Mouse (Mus musculus) inflammation-experienced regulatory T-cells, adult 6 months (primary cell): Measurements from ENCODE around the gene Cyfip2. TPM values are rescaled to one million over a fixed set of nuclear protein-coding genes. Genes with fewer than 3 reads are reported as not detected.
"Not testable (repeated sequence)": the region's sequence is repeated elsewhere in the genome, so short reads cannot be mapped to it uniquely, and the experiment has no call there.

Experiments used
- ATAC-seq: one replicate; pipeline ENCODE4 v1.8.0; 2017
- polyA plus RNA-seq, 3 experiments: library from polyadenylated mRNA; unstranded; fragments of 100-300 nt; shearing (Covaris generic); gene quantifications; one replicate each; pipeline ENCODE4 v1.2.1; 2017

The Cyfip2 gene
- polyA plus RNA-seq, 3 experiments from 2014 or later, result 64.0 to 82.6 (median 70.0) TPM

DNA sequence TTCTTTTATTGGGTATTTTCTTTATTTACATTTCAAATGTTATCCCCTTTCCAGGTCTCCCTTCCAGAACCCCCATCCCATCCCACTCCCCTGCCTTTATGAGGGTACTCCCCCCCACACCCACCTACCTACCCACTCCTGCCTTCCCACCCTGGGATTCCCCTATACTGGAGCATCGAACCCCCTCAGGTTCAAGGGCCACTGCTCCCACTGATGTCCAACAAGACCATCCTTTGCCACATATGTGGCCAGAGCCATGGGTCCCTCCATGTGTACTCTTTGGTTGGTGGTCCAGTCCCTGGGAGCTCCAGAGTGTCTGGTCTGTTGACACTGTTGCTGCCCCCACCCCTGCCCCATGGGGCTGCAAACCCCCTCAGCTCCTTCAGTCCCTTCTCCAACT is 130.6 kb downstream of the Cyfip2 start:
- ATAC-seq, result not testable (repeated sequence)

DNA sequence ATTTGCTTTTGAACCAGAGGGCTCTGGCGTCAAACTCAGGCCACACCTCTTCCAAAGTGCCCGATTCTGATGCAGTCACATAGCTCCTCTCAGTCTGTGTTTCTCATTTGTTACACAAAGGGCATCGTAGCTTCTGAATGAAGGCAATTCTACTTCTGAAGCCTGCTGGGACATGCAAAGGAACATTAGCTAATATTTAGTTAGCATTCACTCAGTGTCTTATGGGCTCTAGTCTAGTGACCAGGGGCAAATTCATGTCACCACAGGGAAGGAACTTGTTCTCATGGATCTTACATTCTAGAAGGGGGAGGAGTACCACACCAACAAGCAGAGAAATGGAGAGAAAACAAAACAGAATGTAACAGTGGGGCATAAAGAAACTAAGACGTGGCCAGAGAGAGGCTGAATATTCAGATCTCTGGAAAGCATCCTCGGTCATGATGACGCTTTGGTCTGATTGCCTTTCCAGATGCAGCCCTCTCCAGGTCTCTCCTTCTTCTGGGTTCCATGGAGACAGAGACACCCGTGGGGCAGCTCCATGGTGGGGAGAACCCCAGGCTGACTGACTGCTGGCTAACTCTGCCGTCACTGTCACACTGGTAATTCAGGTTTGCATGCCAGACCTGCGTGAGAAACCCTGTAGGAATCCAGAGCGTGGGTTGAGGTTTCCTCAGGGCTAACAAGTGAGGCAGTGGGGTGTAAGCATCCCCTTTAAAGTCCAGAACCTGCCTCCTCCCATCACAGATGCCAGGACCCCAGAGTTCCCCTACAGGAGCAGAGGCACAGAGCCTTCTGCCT is 135.2 kb downstream of the Cyfip2 start:
- no peak for ATAC-seq

DNA sequence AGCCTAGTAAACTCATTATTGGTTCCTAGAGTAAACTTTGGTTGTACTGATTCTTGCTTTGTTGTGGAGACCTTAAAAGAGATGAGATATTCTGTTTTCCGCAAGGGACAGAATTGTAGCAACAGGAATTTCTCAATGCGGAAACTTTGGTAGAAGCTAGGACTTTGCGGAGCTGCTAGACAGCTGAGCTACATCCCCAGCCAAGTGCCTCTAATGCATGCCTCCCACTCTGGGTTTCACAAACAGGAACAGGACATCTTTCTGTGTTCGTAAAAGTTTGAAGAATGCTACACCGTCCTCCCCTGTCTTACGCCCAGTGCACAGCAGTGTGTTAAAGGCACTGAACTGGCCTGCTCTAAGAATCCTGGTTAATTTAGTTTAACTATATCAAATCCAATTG is 136.5 kb downstream of the Cyfip2 start:
- ATAC-seq, result no peak

DNA sequence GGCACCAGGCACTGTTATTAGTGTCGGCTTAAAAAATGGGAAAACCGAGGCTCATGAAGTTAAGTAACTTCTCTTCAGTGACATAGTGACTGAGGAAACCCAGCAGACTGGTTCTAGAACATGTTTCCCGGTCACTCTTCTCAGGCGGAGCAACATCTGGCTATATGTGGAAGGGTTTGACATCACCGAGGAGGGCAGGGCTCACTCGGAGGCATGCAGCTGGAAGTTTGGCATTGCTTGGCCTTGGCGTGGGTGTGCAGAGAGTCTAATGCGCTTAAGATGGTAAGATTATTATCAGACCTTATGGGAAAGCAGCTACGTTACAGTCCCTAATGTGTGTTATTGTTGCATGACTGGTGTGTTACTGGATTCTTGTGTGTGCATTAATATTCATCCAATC is 140.5 kb downstream of the Cyfip2 start:
- ATAC-seq, result no peak

DNA sequence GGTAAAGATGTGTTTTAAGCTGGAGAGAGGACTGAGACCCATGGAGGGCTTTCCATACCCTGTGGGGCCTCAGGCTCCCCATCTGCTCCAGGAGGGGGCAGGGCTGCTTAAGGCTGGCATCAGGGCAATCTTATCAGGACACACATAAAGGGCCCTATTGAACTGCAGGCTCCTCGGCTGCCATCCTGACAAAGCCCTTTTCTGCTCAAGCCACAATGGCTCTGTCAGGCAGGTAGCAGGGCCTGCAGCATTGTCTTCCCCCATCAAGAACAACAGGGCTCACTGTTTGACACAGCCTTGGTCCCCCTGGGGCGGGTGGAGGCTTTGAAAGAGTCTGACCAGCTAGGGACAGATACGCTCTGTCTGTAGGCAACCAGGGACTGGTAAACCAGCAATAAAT is 142.8 kb downstream of the Cyfip2 start:
- no peak for ATAC-seq

DNA sequence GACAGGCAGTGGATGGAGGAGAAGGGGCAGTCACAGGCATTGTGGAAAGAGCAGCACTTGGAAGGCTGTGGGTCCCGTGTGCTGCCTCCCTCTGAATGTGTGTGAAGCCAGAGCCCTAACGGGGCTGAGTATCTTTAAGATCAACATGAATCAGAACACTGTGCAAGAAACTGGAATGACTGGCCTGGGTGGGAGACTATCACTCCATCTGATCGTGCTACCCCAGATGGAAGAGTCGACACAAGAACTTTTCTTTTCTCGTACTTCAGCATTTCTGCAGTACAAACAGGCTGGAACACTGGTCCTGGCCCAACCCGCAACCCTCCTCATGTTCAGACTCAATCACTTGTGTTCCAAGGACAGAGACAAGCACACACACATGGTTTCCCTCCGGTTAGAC is 144.2 kb downstream of the Cyfip2 start:
- ATAC-seq, result no peak

DNA sequence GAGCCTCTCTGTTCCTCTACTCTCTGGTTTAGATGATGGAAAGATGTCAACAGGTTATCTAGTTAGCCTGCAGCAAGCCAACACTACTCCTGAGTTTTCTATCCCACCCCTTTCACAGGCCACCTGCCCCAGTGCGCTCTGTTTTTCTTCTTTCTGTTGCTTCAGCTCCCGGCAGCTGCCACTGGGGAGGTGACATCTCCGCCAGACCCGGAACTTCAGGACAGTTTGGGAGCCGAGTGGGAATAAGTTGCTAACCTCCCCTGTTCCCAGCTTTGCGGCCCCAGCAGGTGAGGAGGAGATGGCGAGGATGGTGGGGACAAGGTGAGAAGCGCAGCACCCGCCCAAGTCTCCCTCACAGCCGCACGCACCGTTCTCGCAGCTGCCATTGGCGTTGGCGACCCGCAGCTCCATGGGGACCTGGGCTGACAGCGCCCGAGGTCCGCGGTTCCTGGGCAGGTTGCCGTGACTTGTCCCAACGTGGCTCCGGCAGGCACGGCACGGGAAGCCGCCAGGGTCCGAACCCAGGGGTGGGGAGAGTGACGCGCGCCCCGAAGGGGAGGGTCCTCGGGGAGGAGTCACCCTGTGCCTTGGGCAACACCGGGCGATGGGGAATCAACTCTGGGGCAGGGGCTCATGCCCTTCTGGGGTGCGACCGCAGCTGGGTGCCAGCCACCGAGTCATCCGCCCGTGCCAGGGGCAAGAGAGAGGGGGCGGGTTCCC is 146.6 kb downstream of the Cyfip2 start, which contains the start of gene Nipal4:
TSS of gene Nipal4 (minus strand) at position 643 of the 720 bp plus-strand sequence.
- no peak for ATAC-seq

DNA sequence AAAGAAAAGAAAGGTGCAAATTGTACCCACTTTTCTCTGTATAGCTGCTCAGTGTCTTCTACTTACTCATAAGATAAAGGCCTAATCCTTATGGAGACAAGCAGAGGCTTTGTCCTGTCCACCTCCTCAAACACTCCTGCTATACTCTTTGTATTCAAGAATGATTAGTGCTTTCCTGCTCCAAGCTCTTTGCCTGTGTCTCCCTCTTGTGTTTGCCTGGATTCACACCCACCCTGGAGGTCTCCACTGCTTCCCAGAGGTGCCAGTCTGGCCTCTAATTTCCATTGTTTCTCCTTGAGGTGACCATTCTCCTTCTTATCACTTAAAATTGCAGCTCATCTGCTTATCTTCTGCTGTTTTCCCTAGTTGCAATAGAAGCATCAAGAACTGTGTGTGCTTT is 155.2 kb downstream of the Cyfip2 start:
- no peak for ATAC-seq

DNA sequence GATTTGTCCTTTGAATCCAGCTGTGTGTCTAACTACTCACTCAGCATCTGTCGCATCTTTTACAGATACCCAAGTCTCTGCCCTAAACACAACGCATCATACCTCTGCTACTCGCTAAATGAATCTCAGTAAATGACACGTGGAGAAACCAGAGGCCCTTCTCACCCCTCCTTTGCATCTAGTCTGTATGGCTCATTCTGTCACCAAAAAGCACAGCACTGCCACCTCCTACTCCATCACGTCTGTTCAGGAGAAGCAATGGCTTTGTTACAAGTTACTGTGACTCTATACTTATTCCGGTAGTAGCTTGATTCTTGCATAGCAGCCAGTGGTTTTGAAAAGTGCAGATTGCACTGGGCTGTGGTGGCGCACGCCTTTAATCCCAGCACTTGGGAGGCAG is 155.7 kb downstream of the Cyfip2 start:
- no peak for ATAC-seq

DNA sequence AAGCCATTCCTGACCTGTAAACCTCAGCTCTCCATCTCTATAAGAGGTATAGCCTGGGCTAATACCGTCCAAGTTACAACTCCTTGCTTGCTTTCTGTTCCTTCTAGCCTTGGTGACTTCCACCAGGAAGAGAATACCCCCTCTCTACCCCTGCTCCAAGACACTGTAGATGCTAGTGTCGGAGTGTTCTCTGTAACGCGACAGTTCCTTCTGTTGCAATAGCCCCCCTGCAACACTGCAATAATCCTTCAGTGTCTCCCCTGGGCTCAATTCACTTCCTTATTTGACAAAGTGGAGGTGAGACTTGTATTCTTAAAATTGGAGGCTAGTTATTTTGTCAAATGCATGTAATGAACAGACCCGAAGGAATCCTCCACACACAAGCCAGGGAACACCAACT is 166.0 kb downstream of the Cyfip2 start:
- no peak for ATAC-seq

DNA sequence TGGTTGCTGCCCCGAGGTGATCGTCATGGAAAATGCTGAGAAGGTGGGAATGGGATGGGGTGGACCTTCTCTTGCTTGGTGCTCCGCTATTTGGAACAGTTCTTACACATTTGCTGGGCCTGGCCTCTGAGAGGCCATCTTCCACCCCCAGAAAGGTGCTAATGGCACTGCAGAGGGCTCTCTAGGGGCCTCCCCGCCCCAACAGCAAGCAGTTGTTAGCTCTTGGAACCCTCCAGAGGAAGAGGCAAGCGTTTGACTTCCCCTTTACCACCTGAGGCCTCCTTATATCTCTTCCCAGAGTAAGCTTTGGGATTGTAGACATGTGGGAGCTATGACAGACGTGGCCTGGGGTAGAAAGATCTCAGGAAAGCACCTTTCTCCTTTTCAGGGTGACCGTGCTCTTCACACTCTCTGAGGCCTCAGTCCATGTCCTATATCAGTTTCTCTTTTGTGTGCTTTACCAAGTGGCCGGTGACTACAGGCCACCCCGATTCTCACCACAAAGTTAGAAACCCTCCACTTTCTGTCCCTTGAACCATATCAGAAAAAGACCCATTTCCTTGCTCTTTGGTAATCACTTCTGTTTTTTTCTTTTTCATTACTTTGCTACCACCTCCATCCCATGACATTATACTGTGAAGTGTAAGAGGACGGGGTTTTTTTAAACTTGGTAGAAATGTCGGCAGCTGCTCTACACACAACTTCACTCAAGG is 167.3 kb downstream of the Cyfip2 start:
- no peak for ATAC-seq

Other genes starting within 250 kb of the Cyfip2 start
- under 1 TPM in 2 of 3 experiments, not detected in 1; 0.26 to 0.74 TPM for gene Nipal4, start 146.4 kb downstream of the Cyfip2 start, polyA plus RNA-seq
- gene Fndc9, start 77.3 kb downstream of the Cyfip2 start, polyA plus RNA-seq, result 1 to 10 TPM in 1 of 3 experiments, under 1 TPM in 2; 0.57 to 1.5 (median 0.77) TPM
- 100 to 1,000 TPM in 2 of 3 experiments, 10 to 100 TPM in 1; 82.4 to 182 (median 158) TPM for gene Itk, start 76.7 kb upstream of the Cyfip2 start, polyA plus RNA-seq
- under 1 TPM in 1 of 3 experiments, not detected in 2; 0.69 TPM for gene Fam71b, start 83.7 kb upstream of the Cyfip2 start, polyA plus RNA-seq
- gene Med7, start 124.1 kb upstream of the Cyfip2 start, polyA plus RNA-seq, result 10 to 100 TPM; 35.9 to 39.6 (median 37.9) TPM
- gene Havcr2, start 142.1 kb upstream of the Cyfip2 start, polyA plus RNA-seq, result 10 to 100 TPM in 1 of 3 experiments, 1 to 10 TPM in 2; 1.6 to 47.0 (median 2.3) TPM
- 1 to 10 TPM; 1.2 to 1.8 (median 1.4) TPM for gene Gm12169, start 211.4 kb upstream of the Cyfip2 start, polyA plus RNA-seq